Mouse (Mus musculus): Measurements from ENCODE around the gene Pnma3. TPM values are rescaled to one million over a fixed set of nuclear protein-coding genes. Genes with fewer than 3 reads are reported as not detected.
A peak's percentile ranks its signal among the peaks of the same experiment; 100 is the strongest.

Pnma3 gene
- total RNA-seq (2014; rRNA removed; ENCODE audit: low replicate concordance) = not detected in 2 replicates
- not detected in 2 replicates for polyA plus RNA-seq (2015; fragmentation: Nextera tagmentation; extraction: Ambion mirVana)

- WGBS = 29% methylated on average over 7 of the region's 7 CpGs
- peak within 1 kb of the TSS; percentile 26 for H3K4me2 ChIP-seq (ENCODE audit: low read depth, low read length)
- no peaks in the 10 kb centered on the region for H3K36me3 ChIP-seq (replicated peaks; ENCODE audit: control insufficient read depth, insufficient read depth, low read length)
- DNase-seq (ENCODE audit: low spot score) = no peak
- H3K4me3 ChIP-seq (ENCODE audit: low read depth, low read length) = no peak within 1 kb of the TSS
- H3K27ac ChIP-seq (ENCODE audit: low read depth) = no peak within 1 kb of the TSS
- TF ChIP-seq EP300 (IDR thresholded peaks at IDR 0.05; ENCODE audit: low read depth) (no peak), CTCF (IDR thresholded peaks at IDR 0.05; ENCODE audit: low read depth) (no peak)
- no peaks in the 10 kb centered on the region for H3K27me3 ChIP-seq (ENCODE audit: control insufficient read depth, insufficient read depth, low read length)
- H3K9ac ChIP-seq (replicated peaks; ENCODE audit: low read depth, low read length) = no peak within 1 kb of the TSS
- no peak for ATAC-seq (ENCODE audit: insufficient read depth, low read depth)
- no peaks in the 10 kb centered on the region for H3K9me3 ChIP-seq (replicated peaks; ENCODE audit: control insufficient read depth, low read length)
- no peaks in the 10 kb centered on the region for H3K4me1 ChIP-seq (ENCODE audit: control insufficient read depth, insufficient read depth)
Observed at GRCm38 (mm10) chrX:73064415-73064793, at the start of gene Pnma3. Gene Pnma3, plus strand, starts transcription at chrX:73064787.

- Histone ChIP-seq H3K36me3 (replicated peaks; ENCODE audit: control insufficient read depth, insufficient read depth, low read length) (no peaks in the 10 kb centered on the region), H3K9me3 (replicated peaks; ENCODE audit: control insufficient read depth, low read length) (no peaks in the 10 kb centered on the region), H3K9ac (replicated peaks; ENCODE audit: low read depth, low read length) (no peak within 1 kb of the TSS), H3K4me1 (ENCODE audit: control insufficient read depth, insufficient read depth) (no peaks in the 10 kb centered on the region), H3K27ac (ENCODE audit: low read depth) (no peak within 1 kb of the TSS), H3K27me3 (ENCODE audit: control insufficient read depth, insufficient read depth, low read length) (no peaks in the 10 kb centered on the region; the same call in 1 of the 2 replicates), H3K4me2 (ENCODE audit: low read depth, low read length) (no peak within 1 kb of the TSS), H3K4me3 (ENCODE audit: low read depth, low read length) (no peak within 1 kb of the TSS)
- WGBS = 60% methylated on average over 1 of the region's 1 CpGs
- DNase-seq (ENCODE audit: low spot score) (no peak), ATAC-seq (ENCODE audit: insufficient read depth, low read depth) (no peak)
- TF ChIP-seq CTCF (IDR thresholded peaks at IDR 0.05; ENCODE audit: low read depth) (no peak), EP300 (IDR thresholded peaks at IDR 0.05; ENCODE audit: low read depth) (no peak)
Observed at GRCm38 (mm10) chrX:73037003-73037402, 27.6 kb upstream of the Pnma3 start, which contains the start of gene Pnma5. Gene Pnma5, minus strand, starts transcription at chrX:73037103.

- 77% methylated on average over 8 of the region's 8 CpGs for WGBS
- H3K9ac ChIP-seq (replicated peaks; ENCODE audit: low read depth, low read length) = no peak overlapping the region
- H3K9me3 ChIP-seq (replicated peaks; ENCODE audit: control insufficient read depth, low read length) = no peaks in the 10 kb centered on the region
- no peaks in the 10 kb centered on the region for H3K4me1 ChIP-seq (ENCODE audit: control insufficient read depth, insufficient read depth)
- H3K27ac ChIP-seq (ENCODE audit: low read depth) = no peak overlapping the region
- DNase-seq (ENCODE audit: low spot score) (no peak), ATAC-seq (ENCODE audit: insufficient read depth, low read depth) (no peak)
- H3K36me3 ChIP-seq (replicated peaks; ENCODE audit: control insufficient read depth, insufficient read depth, low read length) = no peaks in the 10 kb centered on the region
- H3K4me3 ChIP-seq (ENCODE audit: low read depth, low read length) = no peak overlapping the region
- no peak overlapping the region for H3K4me2 ChIP-seq (ENCODE audit: low read depth, low read length)
- no peaks in the 10 kb centered on the region; the same call in 1 of the 2 replicates for H3K27me3 ChIP-seq (ENCODE audit: control insufficient read depth, insufficient read depth, low read length)
- no peak for TF ChIP-seq CTCF (IDR thresholded peaks at IDR 0.05; ENCODE audit: low read depth)
- no peak for TF ChIP-seq EP300 (IDR thresholded peaks at IDR 0.05; ENCODE audit: low read depth)
Observed at GRCm38 (mm10) chrX:73038831-73039230, 25.8 kb upstream of the Pnma3 start.

- TF ChIP-seq CTCF (IDR thresholded peaks at IDR 0.05; ENCODE audit: low read depth) (no peak), EP300 (IDR thresholded peaks at IDR 0.05; ENCODE audit: low read depth) (no peak)
- Histone ChIP-seq H3K4me2 (ENCODE audit: low read depth, low read length) (no peak overlapping the region), H3K4me1 (ENCODE audit: control insufficient read depth, insufficient read depth) (no peaks in the 10 kb centered on the region), H3K9me3 (replicated peaks; ENCODE audit: control insufficient read depth, low read length) (no peaks in the 10 kb centered on the region), H3K27ac (ENCODE audit: low read depth) (no peak overlapping the region), H3K4me3 (ENCODE audit: low read depth, low read length) (no peak overlapping the region), H3K36me3 (replicated peaks; ENCODE audit: control insufficient read depth, insufficient read depth, low read length) (no peaks in the 10 kb centered on the region), H3K9ac (replicated peaks; ENCODE audit: low read depth, low read length) (no peak overlapping the region), H3K27me3 (ENCODE audit: control insufficient read depth, insufficient read depth, low read length) (no peaks in the 10 kb centered on the region; the same call in 1 of the 2 replicates)
- 73% methylated on average over 12 of the region's 12 CpGs for WGBS
- DNase-seq (ENCODE audit: low spot score) (no peak), ATAC-seq (ENCODE audit: insufficient read depth, low read depth) (no peak)
Observed at GRCm38 (mm10) chrX:73039666-73040065, 24.9 kb upstream of the Pnma3 start.

- peak; percentile 96 for ATAC-seq (ENCODE audit: insufficient read depth, low read depth)
- no peak overlapping the region for H3K27ac ChIP-seq (ENCODE audit: low read depth)
- DNase-seq (ENCODE audit: low spot score) = peak; percentile 83
- WGBS = 18% methylated on average over 14 of the region's 14 CpGs
- no peaks in the 10 kb centered on the region for H3K27me3 ChIP-seq (ENCODE audit: control insufficient read depth, insufficient read depth, low read length)
- H3K9ac ChIP-seq (replicated peaks; ENCODE audit: low read depth, low read length) = no peak overlapping the region
- H3K4me1 ChIP-seq (ENCODE audit: control insufficient read depth, insufficient read depth) = no peaks in the 10 kb centered on the region
- no peaks in the 10 kb centered on the region for H3K36me3 ChIP-seq (replicated peaks; ENCODE audit: control insufficient read depth, insufficient read depth, low read length)
- no peak overlapping the region for H3K4me3 ChIP-seq (ENCODE audit: low read depth, low read length)
- no peaks in the 10 kb centered on the region for H3K9me3 ChIP-seq (replicated peaks; ENCODE audit: control insufficient read depth, low read length)
- H3K4me2 ChIP-seq (ENCODE audit: low read depth, low read length) = 0 out of 2 replicates have a peak overlapping the region, but pooled peaks have one; percentile 9
- TF ChIP-seq EP300 (IDR thresholded peaks at IDR 0.05; ENCODE audit: low read depth) (no peak), CTCF (IDR thresholded peaks at IDR 0.05; ENCODE audit: low read depth) (peak; percentile 91)
Observed at GRCm38 (mm10) chrX:73053860-73054563, 10.6 kb upstream of the Pnma3 start.

Measured in heart, postnatal 0 days (tissue).